Mouse (Mus musculus) kidney, adult 2 months (tissue): ENCODE measurements around the gene Gli2.

Experiments
- CTCF ChIP-seq: fragments of 200-500 bp; conservative IDR thresholded peaks from 2 replicates; pipeline ENCODE4 v1.5.1; 2011; ENCODE audit warnings: low read depth, mild to moderate bottlenecking, control low read depth, low read length, moderate library complexity, mixed read lengths; ENCODE audit not compliant: insufficient read depth, insufficient read length
- POLR2A ChIP-seq: fragments of 200-500 bp; IDR thresholded peaks from one replicate; pipeline ENCODE4 v1.6.1; 2011; ENCODE audit warnings: low read depth, low read length, control low read depth

- TF ChIP-seq CTCF (peak; percentile 96), POLR2A (no peak)
Observed at GRCm38 (mm10) chr1:119087539-119087938, 34.1 kb upstream of the Gli2 start.
